19 mouse cellular contexts compared by ENCODE assay signal in genomic region chr13:55500575-55500974, GRCm38 (mm10). TPM values are rescaled to one million over a fixed set of nuclear protein-coding genes. Genes with fewer than 3 reads are reported as not detected.
"Had no signal": no experiment of that assay in that cellular context is flagged by ENCODE, and none has a peak within 500 bp of the region (broad histone marks: within the 10 kb centered on the region; RNA-seq: fewer than 3 reads in every experiment).

No protein-coding gene starts in this region.

- H3K27ac ChIP-seq: intestine, embryonic 15.5 days; kidney, embryonic 15.5 days; left cerebral cortex, adult 2 months; liver, embryonic 13.5 days; macrophage; midbrain, embryonic 12.5 days; midbrain, embryonic 15.5 days; neural tube, embryonic 13.5 days had no signal

- H3K9ac ChIP-seq: intestine, embryonic 15.5 days; kidney, embryonic 15.5 days; liver, embryonic 13.5 days; midbrain, embryonic 12.5 days; midbrain, embryonic 15.5 days; neural tube, embryonic 13.5 days had no signal

- H3K9me3 ChIP-seq: intestine, embryonic 15.5 days; kidney, embryonic 15.5 days; liver, embryonic 13.5 days; midbrain, embryonic 12.5 days; midbrain, embryonic 15.5 days; neural tube, embryonic 13.5 days had no signal

- H3K4me1 ChIP-seq: liver, embryonic 13.5 days had no signal

- H3K27me3 ChIP-seq: intestine, embryonic 15.5 days; kidney, embryonic 15.5 days; midbrain, embryonic 12.5 days; midbrain, embryonic 15.5 days; neural tube, embryonic 13.5 days had no signal

- H3K4me2 ChIP-seq: intestine, embryonic 15.5 days; kidney, embryonic 15.5 days; liver, embryonic 13.5 days; midbrain, embryonic 12.5 days; midbrain, embryonic 15.5 days; neural tube, embryonic 13.5 days had no signal

- H3K4me3 ChIP-seq: intestine, embryonic 15.5 days; kidney, embryonic 15.5 days; left cerebral cortex, adult 2 months; liver, embryonic 13.5 days; midbrain, embryonic 12.5 days; midbrain, embryonic 15.5 days; neural tube, embryonic 13.5 days had no signal

- DNase-seq: kidney, adult 11 months; kidney, adult 8-10 months; kidney, postnatal 14 days; kidney, postnatal 4 days; left cerebral cortex, postnatal 4 days; liver, embryonic 13.5 days; retina, postnatal 1 day; right cerebral cortex, postnatal 25 days; thymus, adult 18-20 months; thymus, postnatal 36 days had no signal

- ATAC-seq: intestine, embryonic 15.5 days; midbrain, embryonic 15.5 days had no signal

RNA-seq across cellular contexts. Expression of gene Dbn1, which starts 12.7 kb away (rescaled TPM):
- polyA plus RNA-seq: macrophage had no signal

RNA-seq across cellular contexts. Expression of gene Prr7, which starts 36.5 kb away (rescaled TPM):
- total RNA-seq: liver, adult 2 months had no signal
- polyA plus RNA-seq: liver, embryonic 13.5 days; liver, embryonic 16.5 days; macrophage had no signal
